Mouse (Mus musculus): Measurements from ENCODE around the gene Dnase1l1. TPM values are rescaled to one million over a fixed set of nuclear protein-coding genes. Genes with fewer than 3 reads are reported as not detected.

Dnase1l1 gene
- polyA plus RNA-seq, 1 experiment from 2014 or later: 11.1 TPM

Small RNAs within 50 kb of the gene (microRNA-seq; reads per million reads assigned to microRNA genes)
- gene Mir7091 (0.76 reads per million), gene Mir7092 (0.76 reads per million)

Other genes starting within 250 kb of the Dnase1l1 start
- gene Opn1mw, start 154.9 kb downstream of the Dnase1l1 start, polyA plus RNA-seq (2016; fragmentation: Nextera tagmentation; extraction: Ambion mirVana): not detected in 2 replicates
- gene Mecp2, start 147.0 kb downstream of the Dnase1l1 start, polyA plus RNA-seq (2016; fragmentation: Nextera tagmentation; extraction: Ambion mirVana): 11.3 and 13.1 TPM in 2 replicates
- gene Tex28, start 114.5 kb downstream of the Dnase1l1 start, polyA plus RNA-seq (2016; fragmentation: Nextera tagmentation; extraction: Ambion mirVana): not detected in 2 replicates
- gene Tktl1, start 105.1 kb downstream of the Dnase1l1 start, polyA plus RNA-seq (2016; fragmentation: Nextera tagmentation; extraction: Ambion mirVana): 0.05 and 0.10 TPM in 2 replicates
- 199 and 236 TPM in 2 replicates for gene Flna, start 32.5 kb downstream of the Dnase1l1 start, polyA plus RNA-seq (2016; fragmentation: Nextera tagmentation; extraction: Ambion mirVana)
- 17.9 and 22.7 TPM in 2 replicates for gene Emd, start 27.6 kb downstream of the Dnase1l1 start, polyA plus RNA-seq (2016; fragmentation: Nextera tagmentation; extraction: Ambion mirVana)
- gene Rpl10, start 11.5 kb downstream of the Dnase1l1 start, polyA plus RNA-seq (2016; fragmentation: Nextera tagmentation; extraction: Ambion mirVana): 496 and 543 TPM in 2 replicates
- gene Taz, start 425 bp downstream of the Dnase1l1 start, polyA plus RNA-seq (2016; fragmentation: Nextera tagmentation; extraction: Ambion mirVana): 66.9 and 73.1 TPM in 2 replicates
- 114 and 125 TPM in 2 replicates for gene Atp6ap1, start 14.8 kb upstream of the Dnase1l1 start, polyA plus RNA-seq (2016; fragmentation: Nextera tagmentation; extraction: Ambion mirVana)
- 171 and 194 TPM in 2 replicates for gene Gdi1, start 22.7 kb upstream of the Dnase1l1 start, polyA plus RNA-seq (2016; fragmentation: Nextera tagmentation; extraction: Ambion mirVana)
- 57.1 and 65.2 TPM in 2 replicates for gene Fam50a, start 30.7 kb upstream of the Dnase1l1 start, polyA plus RNA-seq (2016; fragmentation: Nextera tagmentation; extraction: Ambion mirVana)
- gene Plxna3, start 46.7 kb upstream of the Dnase1l1 start, polyA plus RNA-seq (2016; fragmentation: Nextera tagmentation; extraction: Ambion mirVana): 7.0 and 12.7 TPM in 2 replicates
- gene Lage3, start 71.3 kb upstream of the Dnase1l1 start, polyA plus RNA-seq (2016; fragmentation: Nextera tagmentation; extraction: Ambion mirVana): 103 and 105 TPM in 2 replicates
- 64.2 and 71.0 TPM in 2 replicates for gene Ubl4a, start 90.9 kb upstream of the Dnase1l1 start, polyA plus RNA-seq (2016; fragmentation: Nextera tagmentation; extraction: Ambion mirVana)
- gene Slc10a3, start 91.0 kb upstream of the Dnase1l1 start, polyA plus RNA-seq (2016; fragmentation: Nextera tagmentation; extraction: Ambion mirVana): 13.1 and 15.7 TPM in 2 replicates
- gene Fam3a, start 110.9 kb upstream of the Dnase1l1 start, polyA plus RNA-seq (2016; fragmentation: Nextera tagmentation; extraction: Ambion mirVana): 24.0 and 25.3 TPM in 2 replicates
- 18.6 and 21.7 TPM in 2 replicates for gene Ikbkg, start 111.0 kb upstream of the Dnase1l1 start, polyA plus RNA-seq (2016; fragmentation: Nextera tagmentation; extraction: Ambion mirVana)
- gene G6pdx, start 146.9 kb upstream of the Dnase1l1 start, polyA plus RNA-seq (2016; fragmentation: Nextera tagmentation; extraction: Ambion mirVana): 26.3 and 34.6 TPM in 2 replicates
- gene Gm6880, start 199.1 kb upstream of the Dnase1l1 start, polyA plus RNA-seq (2016; fragmentation: Nextera tagmentation; extraction: Ambion mirVana): not detected in 2 replicates

Data from heart, embryonic 10.5 days (tissue).